Mouse (Mus musculus) megakaryocyte-erythroid progenitor cell, adult 5-6 weeks (primary cell): Measurements from ENCODE around the gene Zfp65. TPM values are rescaled to one million over a fixed set of nuclear protein-coding genes. Genes with fewer than 3 reads are reported as not detected.
"Not testable (repeated sequence)": the region's sequence is repeated elsewhere in the genome, so short reads cannot be mapped to it uniquely, and the experiment has no call there.

Source experiments
- ATAC-seq: replicated peaks from 2 replicates; pipeline ENCODE4 v1.8.0; 2016; ENCODE audit warnings: mild to moderate bottlenecking, inconsistent platforms; ENCODE audit not compliant: severe bottlenecking, poor library complexity, low FRiP score, low TSS enrichment
- total RNA-seq, 2 experiments: library from RNA; stranded (forward) in 1 of 2; stranded (reverse) in 1 of 2; fragments of 200-1000, 215-1000 nt in 1 of 2; fragments of >200 nt in 1 of 2; fragmentation: Nextera tagmentation in 1 of 2; gene quantifications; 2 replicates each; pipeline ENCODE4 v1.2.3; 2014 to 2017

Gene Zfp65
- total RNA-seq (2014; fragmentation: Nextera tagmentation), result 7.2 and 12.7 TPM in 2 replicates
- total RNA-seq (2017), result 16.6 and 17.6 TPM in 2 replicates

GRCm38 (mm10) chr13:67728641-67729318, at the start of gene Zfp65:
Gene Zfp65 (minus strand): TSS chr13:67729173.
- ATAC-seq, result 0 out of 2 replicates have a peak, but pooled peaks have one; percentile 25

DNA sequence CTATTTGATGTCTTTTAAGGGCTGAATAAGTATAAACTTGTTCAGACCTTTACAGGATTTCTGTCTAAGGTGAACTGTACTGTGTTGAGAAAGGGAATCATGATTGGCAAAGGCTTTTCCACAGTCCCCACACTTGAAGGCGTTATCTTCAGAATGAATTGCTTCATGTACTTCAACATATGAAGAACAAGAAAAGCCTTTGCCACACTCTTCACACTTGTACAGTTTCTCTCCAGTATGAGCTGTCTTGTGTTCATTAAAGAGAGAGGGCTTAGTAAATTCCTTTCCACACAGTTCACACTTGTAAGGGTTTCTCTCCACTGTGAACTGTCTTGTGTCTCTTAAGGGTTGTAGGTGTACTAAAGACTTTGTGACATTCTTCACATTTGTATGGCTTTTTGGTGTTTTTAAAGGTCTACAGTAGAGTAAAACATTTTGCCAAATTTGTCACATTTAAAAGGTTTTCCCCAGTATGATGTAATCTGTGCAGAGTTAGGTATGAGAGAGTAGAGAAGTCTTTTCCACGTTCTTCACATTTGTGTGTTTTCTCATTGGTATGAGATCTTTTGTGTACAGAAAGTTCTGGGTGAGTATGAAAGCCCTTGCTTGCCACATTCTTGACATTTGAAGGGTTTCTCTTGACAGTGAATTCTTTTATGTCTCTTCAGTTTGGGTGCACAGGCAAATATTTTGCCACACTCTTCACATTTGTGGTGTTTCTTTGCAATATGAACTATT, 34.2 kb upstream of the Zfp65 start:
- no peak for ATAC-seq

DNA sequence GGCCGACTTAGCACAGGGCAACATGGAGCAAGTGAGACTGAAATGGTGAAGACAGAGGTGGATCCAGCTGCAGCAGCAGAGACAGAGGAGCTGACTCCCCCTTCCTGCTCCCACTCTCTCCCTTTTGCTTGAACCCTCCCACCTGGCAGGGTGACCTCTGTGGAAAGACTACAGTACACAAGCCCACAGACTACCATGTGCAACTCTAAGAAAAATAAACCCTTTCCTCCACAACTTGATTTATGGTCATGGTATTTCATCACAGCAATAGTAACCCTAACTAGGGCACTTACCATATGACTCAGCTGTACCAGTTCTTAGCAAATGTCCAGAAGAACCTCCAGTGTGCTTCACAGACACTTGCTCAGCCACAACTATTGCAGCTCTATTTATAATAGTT, 31.0 kb upstream of the Zfp65 start:
- ATAC-seq, result no peak

GRCm38 (mm10) chr13:67755761-67756160, 26.8 kb upstream of the Zfp65 start:
- no peak for ATAC-seq

- ATAC-seq, result peak; percentile 98
Measured at GRCm38 (mm10) chr13:67754333-67755306, 25.6 kb upstream of the Zfp65 start, which contains the start of gene Zfp85. Gene Zfp85 (minus strand): TSS chr13:67755228.

DNA sequence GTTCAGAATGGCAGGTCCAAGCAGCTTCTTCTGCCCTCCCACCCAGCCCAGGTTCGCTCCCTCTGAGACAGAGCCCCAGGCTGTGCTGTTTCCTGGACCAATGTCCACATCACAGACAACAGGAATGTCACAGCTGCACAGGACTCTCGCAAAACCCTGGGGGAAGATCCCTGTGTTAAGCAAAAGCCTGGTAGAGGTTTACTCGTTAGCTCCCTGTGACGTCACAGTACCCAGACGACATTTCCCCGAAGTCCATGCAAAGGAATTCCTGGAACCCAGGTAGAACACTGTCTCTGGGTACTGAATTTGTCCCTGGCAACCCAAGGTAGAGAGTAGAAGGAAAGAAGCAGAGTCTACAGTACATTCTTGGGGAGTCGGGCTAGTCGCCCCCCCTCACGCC, 14.9 kb upstream of the Zfp65 start:
- ATAC-seq, result no peak

- no peak for ATAC-seq
Measured at GRCm38 (mm10) chr13:67742941-67743340, 14.0 kb upstream of the Zfp65 start.

- ATAC-seq, result not testable (repeated sequence)
Measured at GRCm38 (mm10) chr13:67734391-67734790, 5.4 kb upstream of the Zfp65 start.

DNA sequence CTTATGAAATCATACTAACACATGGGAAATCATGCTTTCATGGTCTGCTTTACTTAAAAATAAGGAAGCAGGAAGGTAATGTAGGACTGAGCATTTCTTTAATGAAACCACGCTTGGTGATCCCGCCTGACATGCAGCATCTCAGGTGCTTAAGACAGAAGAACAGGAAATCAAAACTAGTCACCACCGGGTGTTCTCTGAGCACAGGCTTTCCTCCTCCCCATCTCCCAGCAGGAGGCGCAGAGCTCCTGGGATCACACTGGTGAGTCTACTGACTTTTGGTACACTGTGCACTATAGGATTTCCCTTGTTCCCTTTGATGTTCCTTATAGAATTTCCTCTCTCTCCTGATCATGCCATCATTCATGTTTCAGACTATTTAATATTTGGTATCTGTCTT, 468 bp upstream of the Zfp65 start:
- ATAC-seq, result 0 out of 2 replicates have a peak, but pooled peaks have one; percentile 64

GRCm38 (mm10) chr13:67728106-67728505, 867 bp downstream of the Zfp65 start:
- ATAC-seq, result no peak

- not testable (repeated sequence) for ATAC-seq
Measured at GRCm38 (mm10) chr13:67725331-67725730, 3.6 kb downstream of the Zfp65 start.

DNA sequence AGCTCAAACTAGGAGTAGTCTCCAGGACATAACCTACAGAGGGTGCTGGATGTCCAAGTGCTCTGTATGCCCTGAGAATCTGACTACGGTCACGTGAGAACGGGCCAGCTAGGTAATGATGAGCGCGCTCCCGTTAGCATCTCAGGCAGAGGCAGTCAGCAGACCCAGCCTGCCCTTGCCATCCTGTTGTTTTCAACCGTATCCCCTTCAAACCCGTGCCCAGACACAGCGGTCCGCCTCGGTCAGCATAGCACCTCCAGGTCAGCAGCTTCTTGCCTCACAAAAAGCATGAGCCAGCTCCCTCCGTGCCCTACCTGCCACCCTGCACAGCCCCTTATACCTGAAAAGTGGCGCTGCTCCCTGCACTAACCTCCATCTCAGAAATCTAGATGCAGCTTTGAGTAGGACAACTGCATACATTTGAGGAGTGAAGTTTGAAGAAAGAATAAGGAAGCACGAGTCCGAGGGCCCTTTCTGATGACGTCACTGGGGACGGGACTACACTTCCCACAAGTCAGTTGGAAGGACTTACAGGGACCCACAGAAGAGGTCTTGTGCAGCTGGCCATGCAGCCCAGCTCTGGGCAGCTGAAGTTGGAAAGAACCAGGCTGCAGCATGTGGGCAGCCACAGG, 5.0 kb downstream of the Zfp65 start:
- peak; percentile 95 for ATAC-seq

- no peak for ATAC-seq
Measured at GRCm38 (mm10) chr13:67686971-67687370, 42.0 kb downstream of the Zfp65 start, which contains the start of gene Zfp738. Gene Zfp738 (minus strand): TSS chr13:67687071.

DNA sequence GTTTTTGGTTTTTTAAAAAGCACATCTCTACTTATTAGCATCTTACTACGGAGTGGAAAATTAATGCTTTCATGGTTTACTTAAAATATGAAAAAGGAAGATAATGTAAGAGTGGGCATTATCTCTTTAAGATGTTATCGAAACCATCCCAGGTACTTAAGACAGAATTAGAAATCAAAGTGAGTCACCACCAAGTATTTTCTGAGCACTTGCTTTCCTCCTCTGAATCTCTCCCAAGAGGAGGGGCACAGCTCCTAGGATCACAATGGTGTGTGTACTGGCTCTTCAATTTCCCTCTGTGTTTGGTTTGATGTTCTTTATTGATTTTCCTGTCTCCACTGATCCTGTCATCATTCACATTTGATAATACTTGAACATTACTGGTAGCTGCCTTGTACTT, 45.1 kb downstream of the Zfp65 start:
- ATAC-seq, result not testable (repeated sequence)

DNA sequence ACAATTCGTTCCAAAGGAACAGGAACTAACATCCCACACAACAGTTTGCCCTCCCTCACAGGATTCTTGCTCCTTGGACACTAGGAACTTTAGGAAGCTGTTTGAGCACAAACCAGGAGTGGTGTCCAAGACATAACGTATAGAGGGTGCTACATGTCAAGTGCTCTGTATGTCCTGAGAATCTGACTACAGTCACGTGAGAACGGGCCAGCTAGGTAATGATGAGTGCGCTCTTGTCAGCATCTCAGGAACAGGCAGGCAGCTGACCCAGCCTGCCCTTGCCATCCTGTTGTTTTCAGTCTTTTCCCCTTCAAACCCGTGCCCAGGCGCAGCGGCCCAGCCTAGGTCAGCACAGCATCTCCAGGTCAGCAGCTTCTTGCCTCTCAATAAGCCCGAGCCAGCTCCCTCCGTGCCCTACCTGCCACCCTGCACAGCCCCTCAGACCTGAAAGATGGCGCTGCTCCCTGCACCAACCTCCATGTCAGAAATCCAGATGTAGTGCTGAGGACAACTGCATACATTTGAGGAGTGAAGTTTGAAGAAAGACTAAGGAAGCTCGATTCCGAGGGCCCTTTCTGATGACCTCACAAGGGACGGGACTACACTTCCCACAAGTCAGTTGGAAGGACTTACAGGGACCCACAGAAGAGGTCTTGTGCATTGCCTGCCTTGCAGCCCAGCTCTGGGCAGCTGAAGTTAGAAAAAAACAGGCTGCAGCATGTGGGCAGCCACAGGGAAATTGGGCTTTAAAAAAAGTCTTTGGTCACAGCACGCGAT, 45.8 kb downstream of the Zfp65 start:
- ATAC-seq, result peak; percentile 100

DNA sequence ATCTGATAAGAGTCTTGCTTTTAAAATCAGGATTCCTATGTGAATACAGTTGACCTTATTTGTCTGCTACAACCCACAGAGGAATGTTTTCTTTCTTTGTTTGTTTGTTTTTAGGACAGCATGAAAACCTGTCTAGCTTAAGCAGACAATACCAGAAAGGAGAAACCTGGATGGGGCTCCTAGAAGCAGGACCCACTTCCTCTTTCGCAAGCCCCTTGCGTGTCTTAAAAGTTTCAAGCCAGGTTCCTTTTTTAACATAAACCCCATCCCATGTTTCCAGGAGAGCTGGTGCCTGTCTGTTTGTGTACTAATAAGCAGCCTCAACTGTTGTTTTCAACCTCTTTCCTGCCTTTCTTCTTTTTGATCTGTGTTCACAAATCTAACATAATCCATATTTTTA, 54.1 kb downstream of the Zfp65 start:
- ATAC-seq, result no peak
